Mouse (Mus musculus): ENCODE measurements around the gene Strip2.

GRCm38 (mm10) chr6:29940428-29940827 is 23.6 kb downstream of the Strip2 start:
- TF ChIP-seq ZNF384 (IDR thresholded peaks at IDR 0.05; ENCODE audit: low read depth, low read length) (no peak), CHD2 (IDR thresholded peaks at IDR 0.05; ENCODE audit: low read depth, low read length) (no peak), MAFK (IDR thresholded peaks at IDR 0.05; ENCODE audit: insufficient read depth, low read depth, low read length) (no peak)

Measured in ES-E14 (cell line).